Mouse (Mus musculus) embryonic facial prominence, embryonic 10.5 days (tissue): Measurements from ENCODE around the gene Tnni2. TPM values are rescaled to one million over a fixed set of nuclear protein-coding genes. Genes with fewer than 3 reads are reported as not detected.

Experiments
- DNase-seq: peaks from one replicate; pipeline ENCODE4 v3.0.0-alpha.2; 2017; ENCODE audit warnings: low spot score
- H3K27ac ChIP-seq: fragments of 300-500 bp; sonication (generic); replicated peaks from 2 replicates; pipeline ENCODE4 v1.5.1; 2016; ENCODE audit warnings: mild to moderate bottlenecking
- H3K27me3 ChIP-seq: fragments of 300-500 bp; sonication (generic); replicated peaks from 2 replicates; pipeline ENCODE4 v1.6.1; 2016; ENCODE audit warnings: low read depth, mild to moderate bottlenecking; ENCODE audit not compliant: poor library complexity, severe bottlenecking
- H3K36me3 ChIP-seq: fragments of 300-500 bp; sonication (generic); replicated peaks from 2 replicates; pipeline ENCODE4 v1.6.1; 2016; ENCODE audit warnings: mild to moderate bottlenecking, moderate library complexity
- H3K4me1 ChIP-seq: fragments of 300-500 bp; sonication (generic); 2 replicates; pipeline ENCODE4 v1.6.1; 2016
- H3K4me3 ChIP-seq: fragments of 300-500 bp; sonication (generic); 2 replicates; pipeline ENCODE4 v1.5.1; 2016; ENCODE audit warnings: mild to moderate bottlenecking, moderate library complexity
- H3K9me3 ChIP-seq: fragments of 300-500 bp; sonication (generic); 2 replicates; pipeline ENCODE4 v1.6.1; 2016; ENCODE audit warnings: mild to moderate bottlenecking
- WGBS: fragments of 180-500 bp; shearing (Covaris S2); methylation state at CpG from one replicate; pipeline ENCODE4 v1.1.7; 2016; 5-methylcytosine and 5-hydroxymethylcytosine counted together
- polyA plus RNA-seq: library from polyadenylated mRNA; unstranded; fragments of >200 nt; fragmentation: Nextera tagmentation; extraction: Ambion mirVana; gene quantifications from 2 replicates; pipeline ENCODE4 v1.2.1, GENCODE M21; 2016

Tnni2 gene
- polyA plus RNA-seq, 1 experiment from 2014 or later = 1.7 TPM

- peaks cover 60% of the 10 kb centered on the region for H3K4me1 ChIP-seq
- H3K36me3 ChIP-seq = no peaks in the 10 kb centered on the region
- no peaks in the 10 kb centered on the region for H3K27me3 ChIP-seq
- 26% methylated on average over 4 of the region's 4 CpGs for WGBS
- peak overlapping the region; percentile 90 for H3K27ac ChIP-seq
- peak; percentile 67 for DNase-seq
- H3K9me3 ChIP-seq = no peaks in the 10 kb centered on the region
- no peak overlapping the region for H3K4me3 ChIP-seq
Measured at GRCm38 (mm10) chr7:142470808-142471413, 29.3 kb downstream of the Tnni2 start.

GRCm38 (mm10) chr7:142471414-142471861 is 29.8 kb downstream of the Tnni2 start:
- Histone ChIP-seq H3K4me3 (peak overlapping the region; percentile 8; the same call in 1 of the 2 replicates), H3K27me3 (no peaks in the 10 kb centered on the region), H3K4me1 (peaks cover 63% of the 10 kb centered on the region), H3K27ac (peak overlapping the region; percentile 90), H3K9me3 (no peaks in the 10 kb centered on the region), H3K36me3 (no peaks in the 10 kb centered on the region)
- DNase-seq = no peak
- WGBS = 31% methylated on average over 6 of the region's 6 CpGs

GRCm38 (mm10) chr7:142471884-142472570 is 30.4 kb downstream of the Tnni2 start:
- Histone ChIP-seq H3K27ac (peak overlapping the region; percentile 90), H3K9me3 (no peaks in the 10 kb centered on the region), H3K4me3 (peak overlapping the region; percentile 8), H3K36me3 (no peaks in the 10 kb centered on the region), H3K4me1 (peaks cover 65% of the 10 kb centered on the region), H3K27me3 (no peaks in the 10 kb centered on the region)
- 30% methylated on average over 15 of the region's 15 CpGs for WGBS
- peak; percentile 48 for DNase-seq

GRCm38 (mm10) chr7:142472936-142473335 is 31.3 kb downstream of the Tnni2 start:
- no peaks in the 10 kb centered on the region for H3K9me3 ChIP-seq
- peak overlapping the region; percentile 90 for H3K27ac ChIP-seq
- H3K36me3 ChIP-seq = no peaks in the 10 kb centered on the region
- no peak for DNase-seq
- peaks cover 67% of the 10 kb centered on the region for H3K4me1 ChIP-seq
- no peaks in the 10 kb centered on the region for H3K27me3 ChIP-seq
- H3K4me3 ChIP-seq = no peak overlapping the region
- WGBS = 93% methylated on average over 4 of the region's 4 CpGs

GRCm38 (mm10) chr7:142473476-142473875 is 31.9 kb downstream of the Tnni2 start:
- no peak for DNase-seq
- Histone ChIP-seq H3K9me3 (no peaks in the 10 kb centered on the region), H3K27ac (no peak overlapping the region), H3K4me3 (no peak overlapping the region), H3K27me3 (no peaks in the 10 kb centered on the region), H3K4me1 (peaks cover 73% of the 10 kb centered on the region), H3K36me3 (no peaks in the 10 kb centered on the region)
- WGBS = 90% methylated on average over 2 of the region's 2 CpGs

GRCm38 (mm10) chr7:142474799-142475198 is 33.2 kb downstream of the Tnni2 start:
- no peaks in the 10 kb centered on the region for H3K36me3 ChIP-seq
- no peak overlapping the region for H3K4me3 ChIP-seq
- no peaks in the 10 kb centered on the region for H3K27me3 ChIP-seq
- no peaks in the 10 kb centered on the region for H3K9me3 ChIP-seq
- peak overlapping the region; percentile 98 for H3K27ac ChIP-seq
- peaks cover 73% of the 10 kb centered on the region for H3K4me1 ChIP-seq
- 88% methylated on average over 14 of the region's 14 CpGs for WGBS
- no peak for DNase-seq

GRCm38 (mm10) chr7:142475641-142476040 is 34.0 kb downstream of the Tnni2 start:
- Histone ChIP-seq H3K36me3 (no peaks in the 10 kb centered on the region), H3K27me3 (no peaks in the 10 kb centered on the region), H3K4me3 (no peak overlapping the region), H3K9me3 (no peaks in the 10 kb centered on the region), H3K27ac (peak overlapping the region; percentile 98), H3K4me1 (peaks cover 69% of the 10 kb centered on the region)
- WGBS = 68% methylated on average over 7 of the region's 7 CpGs
- no peak for DNase-seq

GRCm38 (mm10) chr7:142476271-142476670 is 34.7 kb downstream of the Tnni2 start:
- Histone ChIP-seq H3K27ac (peak overlapping the region; percentile 98), H3K4me1 (peaks cover 69% of the 10 kb centered on the region)

GRCm38 (mm10) chr7:142476795-142477452 is 35.3 kb downstream of the Tnni2 start:
- Histone ChIP-seq H3K27ac (peak overlapping the region; percentile 98), H3K9me3 (no peaks in the 10 kb centered on the region), H3K36me3 (no peaks in the 10 kb centered on the region), H3K4me1 (peaks cover 69% of the 10 kb centered on the region), H3K4me3 (no peak overlapping the region), H3K27me3 (no peaks in the 10 kb centered on the region)
- 87% methylated on average over 13 of the region's 13 CpGs for WGBS
- no peak for DNase-seq

More at GRCm38 (mm10) chr7:142476271-142476670, 34.7 kb downstream of the Tnni2 start:
- DNase-seq = no peak
- H3K36me3 ChIP-seq = no peaks in the 10 kb centered on the region
- no peaks in the 10 kb centered on the region for H3K27me3 ChIP-seq
- no peaks in the 10 kb centered on the region for H3K9me3 ChIP-seq
- WGBS = 82% methylated on average over 5 of the region's 5 CpGs
- no peak overlapping the region for H3K4me3 ChIP-seq

- Histone ChIP-seq H3K4me1 (peaks cover 69% of the 10 kb centered on the region), H3K27ac (peak overlapping the region; percentile 98), H3K36me3 (no peaks in the 10 kb centered on the region), H3K9me3 (no peaks in the 10 kb centered on the region), H3K4me3 (no peak overlapping the region), H3K27me3 (no peaks in the 10 kb centered on the region)
- DNase-seq = no peak
- WGBS = 92% methylated on average over 6 of the region's 6 CpGs
Measured at GRCm38 (mm10) chr7:142478001-142478400, 36.4 kb downstream of the Tnni2 start.

GRCm38 (mm10) chr7:142478574-142478973 is 37.0 kb downstream of the Tnni2 start:
- H3K27ac ChIP-seq = peak overlapping the region; percentile 98
- peaks cover 72% of the 10 kb centered on the region for H3K4me1 ChIP-seq
- DNase-seq = no peak
- H3K4me3 ChIP-seq = no peak overlapping the region
- H3K36me3 ChIP-seq = no peaks in the 10 kb centered on the region
- no peaks in the 10 kb centered on the region for H3K9me3 ChIP-seq
- WGBS = 58% methylated on average over 2 of the region's 2 CpGs
- H3K27me3 ChIP-seq = no peaks in the 10 kb centered on the region

- H3K27me3 ChIP-seq = no peaks in the 10 kb centered on the region
- H3K9me3 ChIP-seq = no peaks in the 10 kb centered on the region
- H3K4me1 ChIP-seq = peaks cover 78% of the 10 kb centered on the region
- H3K27ac ChIP-seq = peak overlapping the region; percentile 98
- no peak overlapping the region for H3K4me3 ChIP-seq
- DNase-seq = no peak
- H3K36me3 ChIP-seq = no peaks in the 10 kb centered on the region
Measured at GRCm38 (mm10) chr7:142479307-142479706, 37.7 kb downstream of the Tnni2 start.
